Mouse (Mus musculus) mesoderm, embryonic 11.5 days (tissue): ENCODE measurements around the gene Coil.
A peak's percentile ranks its signal among the peaks of the same experiment; 100 is the strongest.

Source experiments
- DNase-seq: peaks from one replicate; pipeline ENCODE4 v3.0.0-alpha.2; 2012; ENCODE audit warnings: low read depth, low spot score

Coil gene

GRCm38 (mm10) chr11:88970202-88970732, at the start of gene Coil:
Gene Coil (plus strand): TSS chr11:88970252.
- DNase-seq, result no peak

DNA sequence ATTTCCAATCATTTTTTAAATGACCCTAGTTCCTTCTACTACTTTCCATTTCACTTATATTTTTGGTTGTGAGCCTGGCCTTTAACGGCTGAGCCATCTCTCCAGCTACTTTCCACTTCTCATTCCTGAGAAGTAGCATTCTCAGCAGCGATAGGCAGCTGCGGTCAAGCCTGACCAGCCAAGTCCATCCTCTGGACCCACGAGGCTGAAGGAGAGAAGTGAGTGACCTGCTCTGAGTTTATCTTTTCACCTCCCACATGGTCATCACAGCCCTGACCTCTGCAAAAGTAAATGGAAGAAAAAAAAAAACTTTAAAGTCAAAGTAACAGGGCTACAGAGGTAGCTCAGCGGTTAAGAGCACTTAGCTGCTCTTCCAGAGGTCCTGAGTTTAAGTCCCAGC, 43.5 kb upstream of the Coil start:
- no peak for DNase-seq

DNA sequence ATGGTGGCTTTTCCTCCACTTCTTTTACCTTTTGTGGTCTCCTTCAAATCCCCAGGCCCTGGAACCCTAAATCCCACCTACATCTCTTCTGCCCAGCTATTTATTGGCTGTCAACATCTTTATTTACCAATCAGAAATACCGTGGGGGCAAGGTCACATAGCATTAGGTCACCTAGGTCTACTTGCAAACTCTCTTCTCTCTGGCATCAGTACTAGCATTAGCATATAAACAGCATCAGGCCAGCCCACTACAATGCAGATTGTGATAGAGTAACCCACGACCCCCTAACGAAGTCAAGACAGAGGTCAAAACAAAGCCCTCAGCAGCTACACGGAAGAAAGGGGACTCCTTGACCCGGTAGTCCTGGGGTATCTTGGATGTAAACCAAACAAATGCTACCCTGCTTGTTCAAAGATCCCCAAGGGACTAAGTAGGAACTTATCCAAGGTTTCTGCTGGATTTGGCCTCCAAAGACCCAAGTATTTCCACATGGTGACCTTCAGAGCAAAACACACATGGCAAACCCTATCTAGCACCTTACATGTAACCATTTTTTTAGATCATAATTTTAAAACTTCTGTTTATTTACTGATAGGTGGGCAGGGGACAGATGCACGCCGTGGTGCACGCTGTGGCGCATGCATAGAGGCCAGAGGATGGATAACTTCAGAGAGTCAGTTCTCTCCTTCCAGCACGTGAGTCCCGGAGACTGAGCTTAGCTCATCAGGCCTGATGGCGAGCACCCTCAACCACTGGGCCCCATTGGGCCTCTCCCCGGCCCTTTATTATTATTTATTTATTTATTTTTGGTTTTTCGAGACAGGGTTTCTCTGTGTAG, 38.1 kb upstream of the Coil start:
- DNase-seq, result no peak

- no peak for DNase-seq
Observed at GRCm38 (mm10) chr11:88933030-88933429, 37.0 kb upstream of the Coil start.

DNA sequence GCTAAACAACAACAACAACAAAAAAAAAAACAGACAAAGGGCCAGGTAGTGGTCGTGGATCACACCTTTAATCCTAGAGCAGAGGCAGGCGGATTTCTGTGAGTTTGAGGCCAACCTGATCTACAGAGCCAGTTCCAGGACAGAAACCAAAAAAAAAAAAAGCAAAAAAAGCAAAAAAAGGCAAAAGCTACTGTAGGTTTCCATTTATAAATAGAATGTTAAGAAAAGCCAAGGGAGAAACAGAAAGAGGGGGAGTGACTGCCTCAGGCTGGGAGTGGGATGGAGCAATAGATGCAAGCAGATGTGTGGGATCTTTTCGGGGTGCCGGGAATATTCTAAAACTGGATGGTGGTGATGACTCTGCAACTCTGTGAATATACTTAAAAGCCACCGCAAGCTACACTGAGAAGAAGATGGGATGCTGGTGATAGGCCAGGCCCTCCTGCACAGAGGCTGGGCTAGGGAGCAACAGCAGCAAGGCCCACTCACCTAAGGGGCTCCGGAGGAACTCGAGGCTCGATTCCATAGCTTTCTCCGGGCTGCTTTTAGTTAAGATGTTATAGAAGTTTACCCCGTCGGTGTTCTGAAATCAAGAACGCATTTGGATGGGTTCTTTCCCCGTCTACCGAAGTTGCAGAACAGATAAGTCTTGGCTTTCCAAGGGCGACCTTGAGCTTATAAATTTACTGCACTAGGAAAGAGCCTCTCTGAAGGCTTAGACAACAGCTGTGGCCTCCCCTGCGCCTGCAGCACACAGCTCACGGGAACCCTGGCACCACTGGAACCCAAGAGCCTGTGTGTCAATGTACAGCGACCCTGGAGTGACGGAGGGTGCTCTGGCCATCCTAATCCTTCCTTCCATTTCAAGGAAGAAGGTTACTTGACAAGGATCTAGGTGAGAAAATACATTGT, 35.7 kb upstream of the Coil start:
- no peak for DNase-seq

- DNase-seq, result no peak
Observed at GRCm38 (mm10) chr11:88937886-88938285, 32.2 kb upstream of the Coil start.

DNA sequence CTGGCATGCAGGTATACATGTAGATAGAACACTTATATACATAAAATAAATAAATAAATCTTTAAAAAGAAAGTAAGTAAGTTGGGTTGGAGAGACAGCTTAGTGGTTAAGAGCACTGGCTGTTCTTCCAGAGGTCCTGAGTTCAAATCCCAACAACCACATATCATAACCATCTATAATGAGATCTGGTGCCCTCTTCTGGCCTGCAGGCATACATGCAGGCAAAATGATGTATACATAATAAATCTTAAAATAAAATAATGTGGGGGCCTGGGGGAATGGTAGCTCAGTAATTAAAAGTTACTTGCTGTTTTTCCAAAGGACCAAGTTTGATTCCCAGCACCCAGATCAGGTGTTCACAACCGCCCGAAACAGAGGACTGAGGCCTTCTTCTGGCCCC, 31.3 kb upstream of the Coil start:
- no peak for DNase-seq

DNA sequence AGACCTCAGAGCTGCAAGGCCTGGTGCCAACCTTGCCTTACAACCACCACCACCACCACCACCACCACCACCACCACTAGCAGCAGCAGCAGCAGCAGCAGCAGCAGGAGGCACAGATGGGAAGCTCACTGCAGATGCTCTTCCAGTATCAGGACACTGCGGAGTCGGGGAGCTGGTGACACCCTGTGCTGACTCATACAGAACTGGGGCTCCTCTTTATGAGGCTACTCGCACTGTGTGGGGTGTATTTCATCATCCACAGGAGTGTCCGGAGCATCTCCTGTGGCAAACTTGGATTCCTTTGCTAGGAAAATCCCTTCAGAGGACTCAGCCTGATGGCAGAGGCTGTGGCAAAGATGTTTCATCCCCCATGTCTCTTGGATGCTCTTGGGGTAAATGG, 30.4 kb upstream of the Coil start:
- DNase-seq, result no peak

- no peak for DNase-seq
Observed at GRCm38 (mm10) chr11:88941489-88941888, 28.6 kb upstream of the Coil start.

- no peak for DNase-seq
Observed at GRCm38 (mm10) chr11:88945971-88946585, 24.0 kb upstream of the Coil start.

DNA sequence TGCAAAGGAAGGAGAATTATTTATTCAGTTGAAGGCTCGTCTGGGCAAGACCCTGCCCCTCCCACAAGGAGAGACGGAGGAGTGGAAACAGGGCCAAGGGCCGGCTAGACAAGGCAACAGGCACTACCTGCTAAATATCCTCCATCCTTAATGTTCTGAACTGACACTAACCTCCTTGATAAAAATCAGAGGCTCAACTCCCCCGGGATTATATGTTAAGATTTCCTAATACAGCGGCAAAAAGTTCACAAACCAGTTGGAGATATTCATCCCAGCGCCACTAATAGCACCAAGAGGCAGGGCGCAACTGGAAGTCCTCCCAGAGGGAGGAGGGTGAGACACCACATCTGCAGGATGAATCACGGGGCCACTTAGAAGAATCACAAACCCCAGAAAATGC, 21.2 kb upstream of the Coil start:
- DNase-seq, result no peak

GRCm38 (mm10) chr11:88949802-88950639, 20.0 kb upstream of the Coil start:
- no peak for DNase-seq

DNA sequence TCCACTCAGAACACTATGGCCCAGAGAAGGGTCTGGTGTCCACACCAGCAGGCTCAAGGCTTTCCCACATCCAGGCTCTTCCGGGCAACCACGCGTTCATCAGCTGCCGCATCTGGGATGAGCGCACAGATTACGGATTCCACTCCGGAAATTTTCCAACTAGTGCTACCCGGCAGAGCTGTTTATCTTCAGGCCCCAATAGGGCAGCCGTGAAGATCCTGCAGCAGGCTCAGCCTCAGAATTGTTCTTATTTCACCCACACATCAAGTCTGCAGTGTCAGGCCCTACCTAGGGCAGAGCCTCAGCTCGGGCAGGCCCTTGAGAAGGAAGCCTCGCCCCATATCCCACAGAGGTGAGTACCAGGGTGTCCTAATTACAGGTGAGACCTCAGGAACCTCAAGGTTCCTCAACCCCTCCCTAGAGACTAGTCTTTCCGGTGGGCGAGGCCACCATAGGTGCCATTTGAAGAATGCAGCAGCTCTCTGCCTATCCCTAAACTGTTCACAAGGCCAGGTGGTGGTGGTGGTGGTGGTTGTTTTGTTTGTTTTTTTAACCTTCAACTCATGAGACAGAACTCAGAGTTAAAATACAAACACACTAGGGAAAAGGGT, 19.3 kb upstream of the Coil start:
- DNase-seq, result no peak

DNA sequence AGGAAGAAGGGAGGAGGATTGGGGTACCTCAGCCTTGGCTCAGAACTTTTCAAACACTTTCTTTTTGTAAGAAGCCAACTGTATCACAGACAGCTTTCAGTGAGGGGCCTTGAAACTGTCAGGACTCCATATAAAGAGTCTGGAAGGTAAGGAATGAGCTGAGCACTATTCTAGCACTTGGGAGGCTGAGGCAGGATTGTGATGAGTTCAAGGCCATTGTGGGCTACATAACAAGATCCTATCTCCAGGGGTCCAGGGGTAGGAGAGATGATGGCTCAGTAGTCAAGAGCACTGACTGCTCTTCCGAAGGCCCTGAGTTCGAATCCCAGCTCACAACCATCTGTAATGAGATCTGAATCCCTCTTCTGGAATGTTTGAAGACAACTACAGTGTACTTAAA, 18.5 kb upstream of the Coil start:
- no peak for DNase-seq

DNA sequence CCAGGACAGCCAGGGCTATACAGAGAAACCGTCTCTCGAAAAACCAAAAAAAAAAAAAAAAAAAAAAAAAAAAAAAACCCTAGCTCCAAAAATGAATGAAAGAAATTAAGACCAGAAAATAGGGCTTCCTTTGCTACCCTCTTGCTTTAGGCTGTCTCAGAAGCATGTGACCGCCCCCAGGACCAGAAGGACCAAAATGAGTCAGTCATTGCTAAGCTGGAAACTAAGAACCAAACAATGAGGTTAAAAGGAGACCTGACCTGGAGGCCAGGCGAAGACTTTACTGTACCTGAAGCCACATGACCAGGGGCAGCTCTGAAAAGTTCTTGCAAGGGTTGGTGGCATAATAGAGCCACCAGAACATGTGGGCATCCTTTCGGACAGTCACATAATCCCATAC, 17.9 kb upstream of the Coil start:
- DNase-seq, result no peak

DNA sequence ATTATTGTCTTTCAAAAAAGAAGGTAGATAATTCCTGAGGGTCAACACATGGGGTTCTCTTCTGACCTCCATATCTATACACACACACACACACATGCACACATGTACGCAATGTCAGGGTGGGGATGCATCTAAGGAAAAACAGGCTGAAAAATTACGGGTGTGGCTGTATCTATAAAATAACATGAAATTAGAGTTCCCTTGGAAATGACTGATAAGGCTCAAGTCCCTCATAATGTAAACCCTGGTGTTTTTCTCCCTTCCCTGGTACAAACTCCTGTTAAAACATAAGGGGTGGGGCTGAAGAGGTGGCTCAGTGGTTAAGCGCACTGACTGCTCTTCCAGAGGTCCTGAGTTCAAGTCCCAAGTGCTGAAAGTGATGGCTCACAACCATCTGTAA, 16.5 kb upstream of the Coil start:
- no peak for DNase-seq

DNA sequence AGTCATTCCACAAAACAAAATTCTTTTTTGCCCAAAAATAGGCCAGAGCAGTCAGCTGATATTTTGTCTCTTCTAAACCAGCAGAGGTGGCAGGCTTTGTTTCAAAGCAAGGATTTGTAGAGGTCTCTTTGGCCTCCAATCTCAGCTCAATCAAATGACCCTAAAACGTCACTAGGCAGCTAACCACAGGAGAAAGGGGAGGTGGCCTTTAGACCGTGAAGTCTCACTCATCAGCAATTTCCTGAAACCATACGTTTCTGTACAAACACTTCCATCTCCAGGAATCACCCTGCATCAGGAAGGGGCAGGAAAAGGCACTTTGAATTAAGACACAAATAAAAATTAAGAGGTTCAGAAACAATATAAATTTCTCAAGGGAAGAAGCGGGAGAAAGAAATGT, 15.2 kb upstream of the Coil start:
- peak; percentile 65 for DNase-seq

GRCm38 (mm10) chr11:88955217-88955969, 14.7 kb upstream of the Coil start, which contains the start of gene Scpep1:
Gene Scpep1 (minus strand): TSS chr11:88955465.
- peak; percentile 96 for DNase-seq

GRCm38 (mm10) chr11:88958851-88959250, 11.2 kb upstream of the Coil start:
- DNase-seq, result no peak

GRCm38 (mm10) chr11:88966881-88967361, 3.1 kb upstream of the Coil start, which contains the start of gene Elobl:
Gene Elobl (minus strand): TSS chr11:88966931.
- DNase-seq, result no peak
